ENCODE assay signal across 8 mouse cellular contexts in genomic region chr17:63803599-63803998, GRCm38 (mm10). TPM values are rescaled to one million over a fixed set of nuclear protein-coding genes. Genes with fewer than 3 reads are reported as not detected.
DNase-seq lines count a peak whose midpoint lies in the region; ATAC-seq and TF ChIP-seq lines count a peak whose summit lies in the region.
"Had no signal": no experiment of that assay in that cellular context is flagged by ENCODE, and none has a peak within 500 bp of the region (broad histone marks: within the 10 kb centered on the region; RNA-seq: fewer than 3 reads in every experiment).

No protein-coding gene starts in this region.

- H3K4me1 ChIP-seq in G1E (ENCODE audit: insufficient read depth, low read depth, low read length): no peaks in the 10 kb centered on the region
- H3K4me1 ChIP-seq: limb, embryonic 12.5 days had no signal

- no peaks in the 10 kb centered on the region for H3K36me3 ChIP-seq in G1E (replicated peaks)
- H3K36me3 ChIP-seq: limb, embryonic 12.5 days had no signal

- peak; percentile 58 for DNase-seq in B cell, adult 2 months
- DNase-seq in G1E (ENCODE audit: low spot score): peak; percentile 17
- peak; percentile 77 for DNase-seq in cerebellum, adult 9-10 months
- DNase-seq in gastrocnemius, postnatal 25 days: peak; percentile 30
- peak; percentile 49 for DNase-seq in layer of hippocampus, adult 9-11 months
- DNase-seq in lung, postnatal 4 days: peak; percentile 49 to 73
- peak; percentile 17 to 73 for DNase-seq in spleen, postnatal 10 days (ENCODE audit: low spot score in 2 of 2)

- no peak; the same call in 1 of the 2 replicates for ATAC-seq in G1E (ENCODE audit: extremely low read depth, insufficient number of reproducible peaks, low FRiP score, poor library complexity, severe bottlenecking)

- no peak overlapping the region for H3K4me3 ChIP-seq in G1E (ENCODE audit: low read depth, low read length)
- H3K4me3 ChIP-seq: limb, embryonic 12.5 days had no signal

- peak; percentile 75 for TF ChIP-seq CTCF in G1E (IDR thresholded peaks at IDR 0.05; ENCODE audit: low read depth, low read length)

- H3K9me3 ChIP-seq in G1E (replicated peaks): no peaks in the 10 kb centered on the region
- H3K9me3 ChIP-seq: limb, embryonic 12.5 days had no signal

- no peaks in the 10 kb centered on the region for H3K27me3 ChIP-seq in G1E (ENCODE audit: insufficient read depth, low read length)
- H3K27me3 ChIP-seq: limb, embryonic 12.5 days had no signal

RNA-seq across cellular contexts. Expression of gene Fer, which starts 59.3 kb away (rescaled TPM):
- total RNA-seq in G1E (2014; fragmentation: Nextera tagmentation) (27.9 and 31.8 TPM in 2 replicates), G1E (2017) (33.6 and 39.8 TPM in 2 replicates)
- 1.6 and 1.9 TPM in 2 replicates for polyA plus RNA-seq in G1E (2012)
- total RNA-seq in gastrocnemius, postnatal 25 days (2021): 10 to 100 TPM in 1 of 2 experiments, 1 to 10 TPM in 1; 9.5 to 10.9 TPM

RNA-seq across cellular contexts. Expression of gene A930002H24Rik, which starts 60.0 kb away (rescaled TPM):
- 4.2 TPM in 1 of 2 replicates, not detected in the other for total RNA-seq in G1E (2014; fragmentation: Nextera tagmentation)
- total RNA-seq in G1E (2017): not detected in 2 replicates
- polyA plus RNA-seq in G1E (2012): 1.1 and 1.2 TPM in 2 replicates
- not detected for total RNA-seq in gastrocnemius, postnatal 25 days (2021)

Comparison
In these comparisons a context has a peak if more than half of its experiments do, and no peak if none do; other contexts are left out.
1. DNase-seq: peak in every context shown above with its lines; median percentile 77 in cerebellum, adult 9-10 months; 61 in lung, postnatal 4 days; 58 in B cell, adult 2 months; 49 in layer of hippocampus, adult 9-11 months; 45 in spleen, postnatal 10 days; 30 in gastrocnemius, postnatal 25 days; 17 in G1E.